Mouse (Mus musculus) neural tube, embryonic 15.5 days (tissue): ENCODE data around the gene Nrxn1. TPM values are rescaled to one million over a fixed set of nuclear protein-coding genes. Genes with fewer than 3 reads are reported as not detected.

ENCODE experiments used
- ATAC-seq: fragments of 200-750 bp; cut with Nextera tagmentation; 2 replicates; pipeline ENCODE4 v1.8.0; 2017; ENCODE audit warnings: mild to moderate bottlenecking, moderate TSS enrichment, moderate library complexity; ENCODE audit not compliant: low FRiP score
- H3K27ac ChIP-seq: fragments of 300-500 bp; sonication (generic); replicated peaks from 2 replicates; pipeline ENCODE4 v1.5.1; 2015; ENCODE audit warnings: mild to moderate bottlenecking, inconsistent platforms
- H3K27me3 ChIP-seq: fragments of 300-500 bp; sonication (generic); replicated peaks from 2 replicates; pipeline ENCODE4 v1.6.1; 2015; ENCODE audit warnings: inconsistent platforms
- H3K36me3 ChIP-seq: fragments of 300-500 bp; sonication (generic); 2 replicates; pipeline ENCODE4 v1.6.1; 2015; ENCODE audit warnings: inconsistent platforms
- H3K4me1 ChIP-seq: fragments of 300-500 bp; sonication (generic); 2 replicates; pipeline ENCODE4 v1.6.1; 2015; ENCODE audit warnings: inconsistent platforms
- H3K4me2 ChIP-seq: fragments of 300-500 bp; sonication (generic); 2 replicates; pipeline ENCODE4 v1.6.1; 2015; ENCODE audit warnings: inconsistent platforms, mild to moderate bottlenecking, moderate library complexity
- H3K4me3 ChIP-seq: fragments of 300-500 bp; sonication (generic); replicated peaks from 2 replicates; pipeline ENCODE4 v1.5.1; 2015; ENCODE audit warnings: mild to moderate bottlenecking, inconsistent platforms
- H3K9ac ChIP-seq: fragments of 300-500 bp; sonication (generic); replicated peaks from 2 replicates; pipeline ENCODE4 v1.6.1; 2015; ENCODE audit warnings: mild to moderate bottlenecking, inconsistent platforms
- H3K9me3 ChIP-seq: fragments of 300-500 bp; sonication (generic); replicated peaks from 2 replicates; pipeline ENCODE4 v1.6.1; 2016; ENCODE audit warnings: inconsistent platforms
- WGBS: fragments of 180-500 bp; shearing (Covaris S2); methylation state at CpG from one replicate; pipeline ENCODE4 v1.1.7; 2015; ENCODE audit warnings: mixed read lengths; 5-methylcytosine and 5-hydroxymethylcytosine counted together
- polyA plus RNA-seq: library from polyadenylated mRNA; unstranded; fragments of >200 nt; fragmentation: Nextera tagmentation; extraction: Ambion mirVana; gene quantifications from 2 replicates; pipeline ENCODE4 v1.2.1, GENCODE M21; 2015

Gene Nrxn1
- polyA plus RNA-seq, 1 experiment from 2014 or later, result 245 TPM

GRCm38 (mm10) chr17:90798689-90799088, 294.2 kb downstream of the Nrxn1 start:
- Histone ChIP-seq H3K9ac (no peak overlapping the region), H3K9me3 (no peaks in the 10 kb centered on the region), H3K4me3 (no peak overlapping the region), H3K4me2 (no peak overlapping the region), H3K4me1 (no peaks in the 10 kb centered on the region; the same call in 1 of the 2 replicates), H3K36me3 (no peaks in the 10 kb centered on the region), H3K27me3 (no peaks in the 10 kb centered on the region), H3K27ac (no peak overlapping the region)
- 85% methylated on average over 2 of the region's 2 CpGs for WGBS
- ATAC-seq, result no peak

GRCm38 (mm10) chr17:90797659-90798288, 295.1 kb downstream of the Nrxn1 start:
- Histone ChIP-seq H3K27me3 (no peaks in the 10 kb centered on the region), H3K4me2 (no peak overlapping the region), H3K9me3 (no peaks in the 10 kb centered on the region), H3K27ac (no peak overlapping the region), H3K36me3 (no peaks in the 10 kb centered on the region), H3K9ac (no peak overlapping the region), H3K4me1 (no peaks in the 10 kb centered on the region; the same call in 1 of the 2 replicates), H3K4me3 (no peak overlapping the region)
- 97% methylated on average over 2 of the region's 2 CpGs for whole genome bisulfite sequencing
- no peak for ATAC-seq

GRCm38 (mm10) chr17:90796974-90797373, 295.9 kb downstream of the Nrxn1 start:
- 66% methylated on average over 2 of the region's 2 CpGs for WGBS
- no peak overlapping the region for H3K27ac ChIP-seq
- no peak for ATAC-seq
- no peak overlapping the region for H3K9ac ChIP-seq
- no peaks in the 10 kb centered on the region for H3K36me3 ChIP-seq
- H3K4me2 ChIP-seq, result no peak overlapping the region
- H3K4me1 ChIP-seq, result no peaks in the 10 kb centered on the region; the same call in 1 of the 2 replicates
- no peaks in the 10 kb centered on the region for H3K9me3 ChIP-seq
- no peaks in the 10 kb centered on the region for H3K27me3 ChIP-seq
- H3K4me3 ChIP-seq, result no peak overlapping the region

GRCm38 (mm10) chr17:90788491-90789127, 304.3 kb downstream of the Nrxn1 start:
- ATAC-seq, result no peak
- H3K4me3 ChIP-seq, result no peak overlapping the region
- WGBS, result 94% methylated on average over 3 of the region's 3 CpGs

GRCm38 (mm10) chr17:90788040-90788439, 304.8 kb downstream of the Nrxn1 start:
- H3K9me3 ChIP-seq, result no peaks in the 10 kb centered on the region
- no peak overlapping the region for H3K9ac ChIP-seq
- no peak overlapping the region for H3K27ac ChIP-seq
- ATAC-seq, result no peak
- H3K4me2 ChIP-seq, result no peak overlapping the region
- H3K4me1 ChIP-seq, result no peaks in the 10 kb centered on the region
- H3K27me3 ChIP-seq, result no peaks in the 10 kb centered on the region
- WGBS, result 48% methylated on average over 1 of the region's 1 CpGs
- H3K36me3 ChIP-seq, result no peaks in the 10 kb centered on the region
- H3K4me3 ChIP-seq, result no peak overlapping the region

More at GRCm38 (mm10) chr17:90788491-90789127, 304.3 kb downstream of the Nrxn1 start:
- Histone ChIP-seq H3K36me3 (no peaks in the 10 kb centered on the region), H3K9ac (no peak overlapping the region), H3K27ac (no peak overlapping the region), H3K4me1 (no peaks in the 10 kb centered on the region), H3K9me3 (no peaks in the 10 kb centered on the region), H3K4me2 (no peak overlapping the region), H3K27me3 (no peaks in the 10 kb centered on the region)

- H3K4me1 ChIP-seq, result no peaks in the 10 kb centered on the region
- H3K9me3 ChIP-seq, result no peaks in the 10 kb centered on the region
- no peak overlapping the region for H3K9ac ChIP-seq
- WGBS, result 83% methylated on average over 5 of the region's 5 CpGs
- no peak overlapping the region for H3K4me3 ChIP-seq
- no peak for ATAC-seq
- no peak overlapping the region for H3K27ac ChIP-seq
- no peaks in the 10 kb centered on the region for H3K36me3 ChIP-seq
- H3K27me3 ChIP-seq, result no peaks in the 10 kb centered on the region
- no peak overlapping the region for H3K4me2 ChIP-seq
These were observed 305.6 kb downstream of the Nrxn1 start for GRCm38 (mm10) chr17:90787121-90787788.

- Histone ChIP-seq H3K9ac (no peak overlapping the region), H3K36me3 (no peaks in the 10 kb centered on the region), H3K4me3 (no peak overlapping the region), H3K27ac (no peak overlapping the region), H3K4me2 (no peak overlapping the region), H3K27me3 (no peaks in the 10 kb centered on the region), H3K4me1 (no peaks in the 10 kb centered on the region), H3K9me3 (no peaks in the 10 kb centered on the region)
- WGBS, result 93% methylated on average over 1 of the region's 1 CpGs
- ATAC-seq, result no peak
These were observed 312.4 kb downstream of the Nrxn1 start for GRCm38 (mm10) chr17:90780481-90780880.

GRCm38 (mm10) chr17:90775397-90775796, 317.5 kb downstream of the Nrxn1 start:
- 82% methylated on average over 3 of the region's 3 CpGs for WGBS
- Histone ChIP-seq H3K4me3 (no peak overlapping the region), H3K36me3 (no peaks in the 10 kb centered on the region), H3K27ac (no peak overlapping the region), H3K4me1 (no peaks in the 10 kb centered on the region), H3K9me3 (no peaks in the 10 kb centered on the region), H3K9ac (no peak overlapping the region), H3K27me3 (no peaks in the 10 kb centered on the region), H3K4me2 (no peak overlapping the region)
- ATAC-seq, result no peak

- no peak overlapping the region for H3K4me2 ChIP-seq
- no peak overlapping the region for H3K27ac ChIP-seq
- no peaks in the 10 kb centered on the region for H3K27me3 ChIP-seq
- H3K9ac ChIP-seq, result no peak overlapping the region
- H3K4me1 ChIP-seq, result peaks cover 2% of the 10 kb centered on the region; the same call in 1 of the 2 replicates
- no peak overlapping the region for H3K4me3 ChIP-seq
- H3K9me3 ChIP-seq, result no peaks in the 10 kb centered on the region
- no peaks in the 10 kb centered on the region for H3K36me3 ChIP-seq
- 85% methylated on average over 3 of the region's 3 CpGs for WGBS
- ATAC-seq, result no peak
These were observed 319.6 kb downstream of the Nrxn1 start for GRCm38 (mm10) chr17:90773233-90773632.

- 0% methylated on average over 1 of the region's 1 CpGs for WGBS
- no peak overlapping the region for H3K4me3 ChIP-seq
- H3K9me3 ChIP-seq, result no peaks in the 10 kb centered on the region
- no peaks in the 10 kb centered on the region for H3K27me3 ChIP-seq
- 0 out of 2 replicates have a peak overlapping the region, but pooled peaks have one; percentile 23 for H3K27ac ChIP-seq
- H3K9ac ChIP-seq, result no peak overlapping the region
- no peak overlapping the region for H3K4me2 ChIP-seq
- 0 out of 2 replicates have a peak, but pooled peaks have one; percentile 28 for ATAC-seq
- peaks cover 3% of the 10 kb centered on the region; the same call in 1 of the 2 replicates for H3K4me1 ChIP-seq
- no peaks in the 10 kb centered on the region for H3K36me3 ChIP-seq
These were observed 324.7 kb downstream of the Nrxn1 start for GRCm38 (mm10) chr17:90768216-90768615.

GRCm38 (mm10) chr17:90727124-90727523, 365.7 kb downstream of the Nrxn1 start:
- no peak overlapping the region for H3K9ac ChIP-seq
- no peaks in the 10 kb centered on the region for H3K9me3 ChIP-seq
- no peaks in the 10 kb centered on the region for H3K27me3 ChIP-seq
- H3K4me3 ChIP-seq, result no peak overlapping the region
- H3K4me1 ChIP-seq, result peaks cover 8% of the 10 kb centered on the region
- ATAC-seq, result no peak
- H3K4me2 ChIP-seq, result no peak overlapping the region
- H3K36me3 ChIP-seq, result no peaks in the 10 kb centered on the region
- no peak overlapping the region for H3K27ac ChIP-seq
- 24% methylated on average over 3 of the region's 3 CpGs for WGBS

- no peaks in the 10 kb centered on the region for H3K27me3 ChIP-seq
- 0 out of 2 replicates have a peak, but pooled peaks cover 4% of the 10 kb centered on the region for H3K4me1 ChIP-seq
- H3K4me3 ChIP-seq, result no peak overlapping the region
- WGBS, result 25% methylated on average over 4 of the region's 4 CpGs
- H3K36me3 ChIP-seq, result no peaks in the 10 kb centered on the region
- H3K9ac ChIP-seq, result no peak overlapping the region
- H3K4me2 ChIP-seq, result no peak overlapping the region
- no peak overlapping the region for H3K27ac ChIP-seq
- peak; percentile 70; the same call in 1 of the 2 replicates for ATAC-seq
- no peaks in the 10 kb centered on the region for H3K9me3 ChIP-seq
These were observed 388.1 kb downstream of the Nrxn1 start for GRCm38 (mm10) chr17:90704773-90705172.
